Mouse (Mus musculus) stomach, postnatal 0 days (tissue): Measurements from ENCODE around the gene Gm21721. TPM values are rescaled to one million over a fixed set of nuclear protein-coding genes. Genes with fewer than 3 reads are reported as not detected.
"Not testable (repeated sequence)": the region's sequence is repeated elsewhere in the genome, so short reads cannot be mapped to it uniquely, and the experiment has no call there.

Source experiments
- ATAC-seq: fragments of 200-750 bp; cut with Nextera tagmentation; 2 replicates; pipeline ENCODE4 v1.8.0; 2017; ENCODE audit not compliant: low FRiP score, low TSS enrichment
- DNase-seq: peaks from one replicate; pipeline ENCODE4 v3.0.0-alpha.2; 2016; ENCODE audit warnings: low spot score
- H3K27ac ChIP-seq: fragments of 300-500 bp; sonication (generic); replicated peaks from 2 replicates; pipeline ENCODE4 v1.5.1; 2014; ENCODE audit warnings: mild to moderate bottlenecking, control low read depth
- H3K27me3 ChIP-seq: fragments of 300-500 bp; sonication (generic); 2 replicates; pipeline ENCODE4 v1.6.1; 2014; ENCODE audit warnings: low read length; ENCODE audit not compliant: control insufficient read depth, insufficient read depth
- H3K36me3 ChIP-seq: fragments of 300-500 bp; sonication (generic); 2 replicates; pipeline ENCODE4 v1.6.1; 2014; ENCODE audit warnings: low read length, mixed read lengths; ENCODE audit not compliant: control insufficient read depth, insufficient read depth
- H3K4me1 ChIP-seq: fragments of 300-500 bp; sonication (generic); replicated peaks from 2 replicates; pipeline ENCODE4 v1.6.1; 2014; ENCODE audit warnings: antibody characterized with exemption; ENCODE audit not compliant: control insufficient read depth, insufficient read depth
- H3K4me2 ChIP-seq: fragments of 300-500 bp; sonication (generic); replicated peaks from 2 replicates; pipeline ENCODE4 v1.6.1; 2014; ENCODE audit warnings: low read depth, mild to moderate bottlenecking, control low read depth, moderate library complexity
- H3K4me3 ChIP-seq: fragments of 300-500 bp; sonication (generic); 2 replicates; pipeline ENCODE4 v1.5.1; 2014; ENCODE audit warnings: low read depth, low read length, control low read depth
- H3K9ac ChIP-seq: fragments of 300-500 bp; sonication (generic); 2 replicates; pipeline ENCODE4 v1.6.1; 2014; ENCODE audit warnings: mild to moderate bottlenecking, low read length, control low read depth, mixed read lengths
- H3K9me3 ChIP-seq: fragments of 300-500 bp; sonication (generic); 2 replicates; pipeline ENCODE4 v1.6.1; 2016; ENCODE audit warnings: low read length; ENCODE audit not compliant: control insufficient read depth
- WGBS: fragments of 180-500 bp; shearing (Covaris S2); extraction: QIAGEN DNeasy Blood & Tissue Kit; methylation state at CpG from one replicate; pipeline ENCODE4 v1.1.7; 2014; 5-methylcytosine and 5-hydroxymethylcytosine counted together
- polyA plus RNA-seq: library from polyadenylated mRNA; unstranded; fragments of >200 nt; fragmentation: Nextera tagmentation; extraction: Ambion mirVana; gene quantifications from 2 replicates; pipeline ENCODE4 v1.2.1, GENCODE M21; 2015

Gm21721 gene
- not detected in 2 replicates for polyA plus RNA-seq

GRCm38 (mm10) chrY:9202090-9202489, at the start of gene Gm21721:
Gene Gm21721 (minus strand): TSS chrY:9202190.
- not testable (repeated sequence) for H3K9ac ChIP-seq, H3K36me3 ChIP-seq, H3K4me1 ChIP-seq, ATAC-seq, H3K4me3 ChIP-seq, DNase-seq, H3K27me3 ChIP-seq, H3K27ac ChIP-seq, H3K9me3 ChIP-seq, H3K4me2 ChIP-seq
- WGBS, result 20% methylated on average over 1 of the region's 2 CpGs

Other genes with a start within 250 kb of the Gm21721 start
- gene Gm21292, start 68.3 kb downstream of the Gm21721 start, polyA plus RNA-seq, result not detected in 2 replicates
- gene Gm21812, start 145.0 kb upstream of the Gm21721 start, polyA plus RNA-seq, result not detected in 2 replicates
- gene Gm21874, start 214.0 kb upstream of the Gm21721 start, polyA plus RNA-seq, result not detected in 2 replicates